Mouse (Mus musculus) midbrain, embryonic 16.5 days (tissue): ENCODE results near the gene Asl. TPM values are rescaled to one million over a fixed set of nuclear protein-coding genes. Genes with fewer than 3 reads are reported as not detected.

Experiments
- ATAC-seq: fragments of 200-750 bp; cut with Nextera tagmentation; 2 replicates; pipeline ENCODE4 v1.8.0; 2017; ENCODE audit warnings: moderate TSS enrichment
- H3K27ac ChIP-seq: fragments of 300-500 bp; sonication (generic); 2 replicates; pipeline ENCODE4 v1.5.1; 2014; ENCODE audit warnings: mild to moderate bottlenecking, low read length, mixed read lengths
- H3K27me3 ChIP-seq: fragments of 300-500 bp; sonication (generic); 2 replicates; pipeline ENCODE4 v1.6.1; 2014; ENCODE audit warnings: low read depth, low read length, mixed read lengths; ENCODE audit not compliant: control insufficient read depth, insufficient read depth
- H3K36me3 ChIP-seq: fragments of 300-500 bp; sonication (generic); 2 replicates; pipeline ENCODE4 v1.6.1; 2014; ENCODE audit warnings: mild to moderate bottlenecking, low read length, moderate library complexity, mixed read lengths; ENCODE audit not compliant: control insufficient read depth, insufficient read depth
- H3K4me1 ChIP-seq: fragments of 300-500 bp; sonication (generic); 2 replicates; pipeline ENCODE4 v1.6.1; 2014; ENCODE audit warnings: mild to moderate bottlenecking, low read length, mixed read lengths; ENCODE audit not compliant: control insufficient read depth, insufficient read depth
- H3K4me2 ChIP-seq: fragments of 300-500 bp; sonication (generic); 2 replicates; pipeline ENCODE4 v1.6.1; 2014; ENCODE audit warnings: mild to moderate bottlenecking, low read length, mixed read lengths
- H3K4me3 ChIP-seq: fragments of 300-500 bp; sonication (generic); 2 replicates; pipeline ENCODE4 v1.5.1; 2014; ENCODE audit warnings: low read depth, mild to moderate bottlenecking, low read length, moderate library complexity, mixed read lengths
- H3K9ac ChIP-seq: fragments of 300-500 bp; sonication (generic); 2 replicates; pipeline ENCODE4 v1.6.1; 2014; ENCODE audit warnings: low read depth, low read length, mixed read lengths
- H3K9me3 ChIP-seq: fragments of 300-500 bp; sonication (generic); replicated peaks from 2 replicates; pipeline ENCODE4 v1.6.1; 2014; ENCODE audit warnings: mild to moderate bottlenecking, low read length, mixed read lengths; ENCODE audit not compliant: control insufficient read depth, poor library complexity, severe bottlenecking
- WGBS: fragments of 180-500 bp; shearing (Covaris S2); extraction: QIAGEN DNeasy Blood & Tissue Kit; methylation state at CpG from one replicate; pipeline ENCODE4 v1.1.7; 2014; 5-methylcytosine and 5-hydroxymethylcytosine counted together
- polyA plus RNA-seq: library from polyadenylated mRNA; unstranded; fragments of >200 nt; fragmentation: Nextera tagmentation; extraction: Ambion mirVana; gene quantifications from 2 replicates; pipeline ENCODE4 v1.2.1, GENCODE M21; 2015

The Asl gene
- polyA plus RNA-seq, 1 experiment from 2014 or later = 38.6 TPM

GRCm38 (mm10) chr5:129980216-129980615, 48.8 kb downstream of the Asl start:
- WGBS = 84% methylated on average over 3 of the region's 3 CpGs
- Histone ChIP-seq H3K36me3 (peaks cover 6% of the 10 kb centered on the region), H3K27ac (no peak overlapping the region), H3K4me2 (no peak overlapping the region), H3K27me3 (no peaks in the 10 kb centered on the region), H3K9me3 (no peaks in the 10 kb centered on the region), H3K4me3 (no peak overlapping the region), H3K4me1 (no peaks in the 10 kb centered on the region), H3K9ac (no peak overlapping the region)
- no peak for ATAC-seq

- H3K9ac ChIP-seq = no peak overlapping the region
- no peak overlapping the region for H3K4me2 ChIP-seq
- H3K4me3 ChIP-seq = no peak overlapping the region
- no peaks in the 10 kb centered on the region for H3K27me3 ChIP-seq
- H3K9me3 ChIP-seq = no peaks in the 10 kb centered on the region
- no peaks in the 10 kb centered on the region for H3K4me1 ChIP-seq
- no peak overlapping the region for H3K27ac ChIP-seq
- ATAC-seq = no peak
- 87% methylated on average over 5 of the region's 5 CpGs for WGBS
- H3K36me3 ChIP-seq = peaks cover 6% of the 10 kb centered on the region
Measured at GRCm38 (mm10) chr5:129978608-129979007, 50.4 kb downstream of the Asl start.

- Histone ChIP-seq H3K4me3 (no peak overlapping the region), H3K27me3 (no peaks in the 10 kb centered on the region), H3K27ac (no peak overlapping the region), H3K4me2 (no peak overlapping the region), H3K36me3 (no peaks in the 10 kb centered on the region; the same call in 1 of the 2 replicates), H3K4me1 (no peaks in the 10 kb centered on the region), H3K9me3 (no peaks in the 10 kb centered on the region), H3K9ac (no peak overlapping the region)
- WGBS = 83% methylated on average over 4 of the region's 4 CpGs
- ATAC-seq = no peak
Measured at GRCm38 (mm10) chr5:129977768-129978167, 51.3 kb downstream of the Asl start.

- Histone ChIP-seq H3K27ac (no peak overlapping the region), H3K4me1 (no peaks in the 10 kb centered on the region), H3K9ac (no peak overlapping the region), H3K36me3 (no peaks in the 10 kb centered on the region), H3K4me3 (no peak overlapping the region), H3K4me2 (no peak overlapping the region), H3K9me3 (no peaks in the 10 kb centered on the region), H3K27me3 (no peaks in the 10 kb centered on the region)
- WGBS = 96% methylated on average over 4 of the region's 4 CpGs
- ATAC-seq = no peak
Measured at GRCm38 (mm10) chr5:129974866-129975311, 54.2 kb downstream of the Asl start.

- Histone ChIP-seq H3K27me3 (no peaks in the 10 kb centered on the region), H3K36me3 (no peaks in the 10 kb centered on the region), H3K4me2 (no peak overlapping the region), H3K9ac (no peak overlapping the region), H3K27ac (no peak overlapping the region), H3K9me3 (no peaks in the 10 kb centered on the region), H3K4me3 (no peak overlapping the region), H3K4me1 (no peaks in the 10 kb centered on the region)
- ATAC-seq = no peak
- 88% methylated on average over 4 of the region's 4 CpGs for WGBS
Measured at GRCm38 (mm10) chr5:129974354-129974753, 54.7 kb downstream of the Asl start.

- WGBS = 95% methylated on average over 4 of the region's 4 CpGs
- ATAC-seq = no peak
- H3K4me1 ChIP-seq = no peaks in the 10 kb centered on the region
Measured at GRCm38 (mm10) chr5:129971491-129971890, 57.6 kb downstream of the Asl start.

GRCm38 (mm10) chr5:129968417-129968816, 60.6 kb downstream of the Asl start:
- no peak overlapping the region for H3K4me2 ChIP-seq
- ATAC-seq = no peak
- WGBS = 76% methylated on average over 7 of the region's 7 CpGs

More at GRCm38 (mm10) chr5:129971491-129971890, 57.6 kb downstream of the Asl start:
- H3K4me3 ChIP-seq = no peak overlapping the region
- no peaks in the 10 kb centered on the region for H3K27me3 ChIP-seq
- no peak overlapping the region for H3K27ac ChIP-seq
- H3K9ac ChIP-seq = no peak overlapping the region
- no peaks in the 10 kb centered on the region for H3K36me3 ChIP-seq
- no peak overlapping the region for H3K4me2 ChIP-seq
- H3K9me3 ChIP-seq = no peaks in the 10 kb centered on the region

GRCm38 (mm10) chr5:129966448-129966847, 62.6 kb downstream of the Asl start:
- Histone ChIP-seq H3K9ac (no peak overlapping the region), H3K27me3 (no peaks in the 10 kb centered on the region), H3K4me2 (no peak overlapping the region), H3K9me3 (no peaks in the 10 kb centered on the region), H3K27ac (no peak overlapping the region), H3K4me3 (no peak overlapping the region), H3K36me3 (no peaks in the 10 kb centered on the region), H3K4me1 (no peaks in the 10 kb centered on the region)
- WGBS = 78% methylated on average over 3 of the region's 3 CpGs
- no peak for ATAC-seq

More at GRCm38 (mm10) chr5:129968417-129968816, 60.6 kb downstream of the Asl start:
- no peaks in the 10 kb centered on the region for H3K27me3 ChIP-seq
- no peaks in the 10 kb centered on the region for H3K4me1 ChIP-seq
- no peak overlapping the region for H3K4me3 ChIP-seq
- no peaks in the 10 kb centered on the region for H3K9me3 ChIP-seq
- H3K27ac ChIP-seq = no peak overlapping the region
- no peaks in the 10 kb centered on the region for H3K36me3 ChIP-seq
- H3K9ac ChIP-seq = no peak overlapping the region

- no peak for ATAC-seq
- H3K9me3 ChIP-seq = no peaks in the 10 kb centered on the region
- H3K4me2 ChIP-seq = no peak overlapping the region
- no peaks in the 10 kb centered on the region for H3K36me3 ChIP-seq
- no peak overlapping the region for H3K9ac ChIP-seq
- H3K4me3 ChIP-seq = no peak overlapping the region
- H3K4me1 ChIP-seq = no peaks in the 10 kb centered on the region
- H3K27me3 ChIP-seq = no peaks in the 10 kb centered on the region
- no peak overlapping the region for H3K27ac ChIP-seq
- 72% methylated on average over 4 of the region's 4 CpGs for WGBS
Measured at GRCm38 (mm10) chr5:129963224-129963623, 65.8 kb downstream of the Asl start.
